Mouse (Mus musculus) central nervous system, embryonic 11.5 days (tissue): Measurements from ENCODE around the gene Rassf4. TPM values are rescaled to one million over a fixed set of nuclear protein-coding genes. Genes with fewer than 3 reads are reported as not detected.

Source experiments
- polyA plus RNA-seq: library from polyadenylated mRNA; depleted of rRNA; stranded (reverse); fragments of >200 nt; gene quantifications from 2 replicates; pipeline ENCODE4 v1.2.3, GENCODE M21; 2012; rRNA removed

The Rassf4 gene
- polyA plus RNA-seq, result 13.6 and 13.8 TPM in 2 replicates

GRCm38 (mm10) chr6:116673471-116674282 lies at the start of gene Rassf4:
Rassf4 (minus strand) TSS chr6:116673952.

GRCm38 (mm10) chr6:116716666-116717065 lies 42.9 kb upstream of the Rassf4 start, which contains the start of gene Tmem72:
Tmem72 (minus strand) TSS chr6:116716913.

GRCm38 (mm10) chr6:116650406-116650805 lies 23.3 kb downstream of the Rassf4 start, which contains the start of gene Depp1:
Depp1 (plus strand) TSS chr6:116650609.

GRCm38 (mm10) chr6:116628539-116629171 lies 45.1 kb downstream of the Rassf4 start, which contains the start of gene Zfp422:
Zfp422 (minus strand) TSS chr6:116628999.

DNA sequence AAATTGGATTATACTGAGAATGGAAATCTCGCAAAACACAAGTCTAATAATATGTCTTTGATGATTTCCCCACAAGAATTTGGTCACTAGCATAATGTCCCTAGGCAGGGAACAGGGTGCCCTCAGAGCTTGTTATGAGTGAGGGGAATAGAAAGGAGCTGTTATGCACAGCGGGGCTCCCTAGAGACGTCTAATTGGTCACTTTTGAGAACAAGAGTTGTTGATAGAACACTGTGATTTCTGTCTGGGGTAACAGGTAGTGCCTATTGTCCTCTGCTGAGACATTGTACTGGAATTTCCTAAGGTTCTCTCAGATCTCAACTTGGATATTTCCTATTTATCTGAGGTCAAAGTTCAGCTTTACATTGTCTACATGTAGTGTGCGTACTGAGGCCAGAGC lies 89.7 kb downstream of the Rassf4 start, which contains the start of gene Olfr215:
TSS of gene Olfr215 (minus strand) at position 101 of the 400 bp plus-strand sequence.

Other genes with a start within 250 kb of the Rassf4 start
- 0.59 and 0.62 TPM in 2 replicates for gene Alox5, start 212.8 kb downstream of the Rassf4 start, polyA plus RNA-seq
- not detected in 2 replicates for gene Olfr211, start 184.9 kb downstream of the Rassf4 start, polyA plus RNA-seq
- gene Olfr212, start 167.4 kb downstream of the Rassf4 start, polyA plus RNA-seq, result not detected in 2 replicates
- not detected in 2 replicates for gene Olfr213, start 135.5 kb downstream of the Rassf4 start, polyA plus RNA-seq
- 0.09 and 0.31 TPM in 2 replicates for gene Gm5580, start 122.8 kb downstream of the Rassf4 start, polyA plus RNA-seq
- not detected in 2 replicates for gene Olfr214, start 119.7 kb downstream of the Rassf4 start, polyA plus RNA-seq
- not detected in 2 replicates for gene Olfr215, start 89.8 kb downstream of the Rassf4 start, polyA plus RNA-seq
- 153 and 167 TPM in 2 replicates for gene Zfp422, start 45.0 kb downstream of the Rassf4 start, polyA plus RNA-seq
- 2.6 and 6.3 TPM in 2 replicates for gene Depp1, start 23.3 kb downstream of the Rassf4 start, polyA plus RNA-seq
- gene Tmem72, start 43.0 kb upstream of the Rassf4 start, polyA plus RNA-seq, result 0.01 and 0.04 TPM in 2 replicates